8 mouse cellular contexts compared by ENCODE assay signal in genomic region chr19:46329031-46329641, GRCm38 (mm10). TPM values are rescaled to one million over a fixed set of nuclear protein-coding genes. Genes with fewer than 3 reads are reported as not detected.
DNase-seq lines count a peak whose midpoint lies in the region; ATAC-seq and TF ChIP-seq lines count a peak whose summit lies in the region.

No protein-coding gene starts in this region.

- under 1% methylated on average over 53 of the region's 54 CpGs for WGBS in forebrain, embryonic 13.5 days

- H3K4me2 ChIP-seq in forebrain, embryonic 13.5 days = peak overlapping the region; percentile 100

- no peaks in the 10 kb centered on the region for H3K9me3 ChIP-seq in G1E (replicated peaks)
- no peaks in the 10 kb centered on the region for H3K9me3 ChIP-seq in forebrain, embryonic 13.5 days (replicated peaks)

- H3K9ac ChIP-seq in forebrain, embryonic 13.5 days = peak overlapping the region; percentile 83

- peak overlapping the region; percentile 88 for H3K4me3 ChIP-seq in layer of hippocampus, adult 2 months
- H3K4me3 ChIP-seq in G1E (ENCODE audit: low read depth, low read length) = peak overlapping the region; percentile 83
- H3K4me3 ChIP-seq in forebrain, embryonic 13.5 days = peak overlapping the region; percentile 75

- peak in 1 of 2 experiments; percentile 18 for DNase-seq in layer of hippocampus, adult 2 months (ENCODE audit: low spot score in 2 of 2)
- DNase-seq in layer of hippocampus, postnatal 10 days (ENCODE audit: low spot score in 2 of 2) = no peak
- no peak for DNase-seq in G1E (ENCODE audit: low spot score)
- DNase-seq in kidney, postnatal 10 days = peak; percentile 56
- peak; percentile 28 to 30 for DNase-seq in natural killer cell, adult 2 months (ENCODE audit: low spot score in 2 of 2)
- no peak for DNase-seq in retina, postnatal 1 day
- no peak for DNase-seq in left cerebral cortex, postnatal 36 days (ENCODE audit: low spot score in 2 of 2)

- peak overlapping the region; percentile 93 for H3K27ac ChIP-seq in layer of hippocampus, adult 2 months
- H3K27ac ChIP-seq in forebrain, embryonic 13.5 days = peak overlapping the region; percentile 95

- H3K36me3 ChIP-seq in G1E (replicated peaks) = peaks cover 45% of the 10 kb centered on the region
- peaks cover 30% of the 10 kb centered on the region for H3K36me3 ChIP-seq in forebrain, embryonic 13.5 days (ENCODE audit: poor library complexity, severe bottlenecking)

- peaks cover 26% of the 10 kb centered on the region for H3K27me3 ChIP-seq in G1E (ENCODE audit: insufficient read depth, low read length)
- H3K27me3 ChIP-seq in forebrain, embryonic 13.5 days = peaks cover 23% of the 10 kb centered on the region

- no peak for ATAC-seq in G1E (ENCODE audit: extremely low read depth, insufficient number of reproducible peaks, low FRiP score, poor library complexity, severe bottlenecking)
- ATAC-seq in forebrain, embryonic 13.5 days = peak; percentile 14

- H3K4me1 ChIP-seq in G1E (ENCODE audit: insufficient read depth, low read depth, low read length) = peaks cover 52% of the 10 kb centered on the region
- peaks cover 58% of the 10 kb centered on the region for H3K4me1 ChIP-seq in forebrain, embryonic 13.5 days

- intact Hi-C loops in left cerebral cortex, postnatal 36 days (cut with DNase I) = no loop called here

- no peak for TF ChIP-seq CTCF in layer of hippocampus, adult 2 months (conservative IDR thresholded peaks at IDR 0.05)
- TF ChIP-seq CTCF in G1E (IDR thresholded peaks at IDR 0.05; ENCODE audit: low read depth, low read length) = no peak

RNA-seq across cellular contexts. Expression of gene Fbxl15, which starts 1.2 kb away (rescaled TPM):
- 10 to 100 TPM; 26.8 to 28.9 TPM for total RNA-seq in layer of hippocampus, adult 2 months (2021)
- 10 to 100 TPM; 30.2 to 33.6 TPM for total RNA-seq in layer of hippocampus, postnatal 10 days (2021)
- total RNA-seq in G1E (2014; fragmentation: Nextera tagmentation) (2.0 and 2.2 TPM in 2 replicates), G1E (2017) (2.5 and 3.8 TPM in 2 replicates)
- 15.2 and 16.5 TPM in 2 replicates for polyA plus RNA-seq in G1E (2012)
- 30.8 and 32.8 TPM in 2 replicates for polyA plus RNA-seq in forebrain, embryonic 13.5 days (2015; fragmentation: Nextera tagmentation; extraction: Ambion mirVana)
- 10 to 100 TPM; 26.7 to 28.7 TPM for total RNA-seq in left cerebral cortex, postnatal 36 days (2021)

RNA-seq across cellular contexts. Expression of gene Psd, which starts 2.2 kb away (rescaled TPM):
- total RNA-seq in layer of hippocampus, adult 2 months (2021) = 100 to 1,000 TPM; 761 to 778 TPM
- total RNA-seq in layer of hippocampus, postnatal 10 days (2021) = 100 to 1,000 TPM; 686 to 714 TPM
- 1.6 TPM in 1 of 2 replicates, not detected in the other for total RNA-seq in G1E (2014; fragmentation: Nextera tagmentation)
- total RNA-seq in G1E (2017) = 0.23 and 1.1 TPM in 2 replicates
- 0.41 and 0.74 TPM in 2 replicates for polyA plus RNA-seq in G1E (2012)
- 31.0 and 34.8 TPM in 2 replicates for polyA plus RNA-seq in forebrain, embryonic 13.5 days (2015; fragmentation: Nextera tagmentation; extraction: Ambion mirVana)
- total RNA-seq in left cerebral cortex, postnatal 36 days (2021) = 100 to 1,000 TPM; 614 to 671 TPM

RNA-seq across cellular contexts. Expression of gene Cuedc2, which starts 9.4 kb away (rescaled TPM):
- total RNA-seq in layer of hippocampus, adult 2 months (2021) = 100 to 1,000 TPM; 171 to 178 TPM
- total RNA-seq in layer of hippocampus, postnatal 10 days (2021) = 100 to 1,000 TPM; 173 to 178 TPM
- 39.2 and 73.6 TPM in 2 replicates for total RNA-seq in G1E (2014; fragmentation: Nextera tagmentation)
- total RNA-seq in G1E (2017) = 142 and 148 TPM in 2 replicates
- 124 and 147 TPM in 2 replicates for polyA plus RNA-seq in G1E (2012)
- 304 and 309 TPM in 2 replicates for polyA plus RNA-seq in forebrain, embryonic 13.5 days (2015; fragmentation: Nextera tagmentation; extraction: Ambion mirVana)
- 100 to 1,000 TPM; 166 to 216 TPM for total RNA-seq in left cerebral cortex, postnatal 36 days (2021)

RNA-seq across cellular contexts. Expression of gene Mfsd13a, which starts 11.8 kb away (rescaled TPM):
- total RNA-seq in layer of hippocampus, adult 2 months (2021) = 10 to 100 TPM; 30.2 to 30.5 TPM
- 10 to 100 TPM; 24.4 to 26.4 TPM for total RNA-seq in layer of hippocampus, postnatal 10 days (2021)
- total RNA-seq in G1E (2014; fragmentation: Nextera tagmentation) = not detected in 2 replicates
- total RNA-seq in G1E (2017) = not detected in 2 replicates
- polyA plus RNA-seq in G1E (2012) = 0.08 and 0.20 TPM in 2 replicates
- polyA plus RNA-seq in forebrain, embryonic 13.5 days (2015; fragmentation: Nextera tagmentation; extraction: Ambion mirVana) = 7.6 and 7.8 TPM in 2 replicates
- total RNA-seq in left cerebral cortex, postnatal 36 days (2021) = 10 to 100 TPM; 25.6 to 27.8 TPM

RNA-seq across cellular contexts. Expression of gene 2310034G01Rik, which starts 21.0 kb away (rescaled TPM):
- total RNA-seq in layer of hippocampus, adult 2 months (2021) = 1 to 10 TPM; 1.0 to 1.3 TPM
- 1 to 10 TPM in 1 of 2 experiments, under 1 TPM in 1; 0.89 to 1.3 TPM for total RNA-seq in layer of hippocampus, postnatal 10 days (2021)
- total RNA-seq in G1E (2014; fragmentation: Nextera tagmentation) = not detected in 2 replicates
- not detected in 2 replicates for total RNA-seq in G1E (2017)
- not detected in 2 replicates for polyA plus RNA-seq in G1E (2012)
- polyA plus RNA-seq in forebrain, embryonic 13.5 days (2015; fragmentation: Nextera tagmentation; extraction: Ambion mirVana) = 1.7 and 2.2 TPM in 2 replicates
- total RNA-seq in left cerebral cortex, postnatal 36 days (2021) = under 1 TPM; 0.62 to 0.68 TPM

Comparison
In these comparisons a context has a peak if more than half of its experiments do, and no peak if none do; other contexts are left out.
1. DNase-seq: peak in kidney, postnatal 10 days (single experiment) and natural killer cell, adult 2 months (2 of 2); none in layer of hippocampus, postnatal 10 days (0 of 2), G1E (single experiment), retina, postnatal 1 day (single experiment) and left cerebral cortex, postnatal 36 days (0 of 2).
2. RNA of gene Fbxl15, which starts 1.2 kb away (total RNA-seq): 30.2 to 33.6 TPM in layer of hippocampus, postnatal 10 days, 26.8 to 28.9 TPM in layer of hippocampus, adult 2 months and 26.7 to 28.7 TPM in left cerebral cortex, postnatal 36 days; 2.0 to 3.8 TPM in G1E; every median in the first group is over 4 times any median in the second.
3. RNA of gene Psd, which starts 2.2 kb away (total RNA-seq): 761 to 778 TPM in layer of hippocampus, adult 2 months, 686 to 714 TPM in layer of hippocampus, postnatal 10 days and 614 to 671 TPM in left cerebral cortex, postnatal 36 days; 0.23 to 1.6 TPM in G1E; every median in the first group is over 100 times any median in the second.
4. Peak in every context shown above with its lines, with median percentiles within 50 percentile points of each other: H3K4me3 ChIP-seq.